Mouse (Mus musculus) neural tube, embryonic 15.5 days (tissue): ENCODE results near the gene Zfp358. TPM values are rescaled to one million over a fixed set of nuclear protein-coding genes. Genes with fewer than 3 reads are reported as not detected.

Experiments used
- ATAC-seq: fragments of 200-750 bp; cut with Nextera tagmentation; 2 replicates; pipeline ENCODE4 v1.8.0; 2017; ENCODE audit warnings: mild to moderate bottlenecking, moderate TSS enrichment, moderate library complexity; ENCODE audit not compliant: low FRiP score
- H3K27ac ChIP-seq: fragments of 300-500 bp; sonication (generic); replicated peaks from 2 replicates; pipeline ENCODE4 v1.5.1; 2015; ENCODE audit warnings: mild to moderate bottlenecking, inconsistent platforms
- H3K27me3 ChIP-seq: fragments of 300-500 bp; sonication (generic); replicated peaks from 2 replicates; pipeline ENCODE4 v1.6.1; 2015; ENCODE audit warnings: inconsistent platforms
- H3K36me3 ChIP-seq: fragments of 300-500 bp; sonication (generic); 2 replicates; pipeline ENCODE4 v1.6.1; 2015; ENCODE audit warnings: inconsistent platforms
- H3K4me1 ChIP-seq: fragments of 300-500 bp; sonication (generic); 2 replicates; pipeline ENCODE4 v1.6.1; 2015; ENCODE audit warnings: inconsistent platforms
- H3K4me2 ChIP-seq: fragments of 300-500 bp; sonication (generic); 2 replicates; pipeline ENCODE4 v1.6.1; 2015; ENCODE audit warnings: inconsistent platforms, mild to moderate bottlenecking, moderate library complexity
- H3K4me3 ChIP-seq: fragments of 300-500 bp; sonication (generic); replicated peaks from 2 replicates; pipeline ENCODE4 v1.5.1; 2015; ENCODE audit warnings: mild to moderate bottlenecking, inconsistent platforms
- H3K9ac ChIP-seq: fragments of 300-500 bp; sonication (generic); replicated peaks from 2 replicates; pipeline ENCODE4 v1.6.1; 2015; ENCODE audit warnings: mild to moderate bottlenecking, inconsistent platforms
- H3K9me3 ChIP-seq: fragments of 300-500 bp; sonication (generic); replicated peaks from 2 replicates; pipeline ENCODE4 v1.6.1; 2016; ENCODE audit warnings: inconsistent platforms
- WGBS: fragments of 180-500 bp; shearing (Covaris S2); methylation state at CpG from one replicate; pipeline ENCODE4 v1.1.7; 2015; ENCODE audit warnings: mixed read lengths; 5-methylcytosine and 5-hydroxymethylcytosine counted together
- polyA plus RNA-seq: library from polyadenylated mRNA; unstranded; fragments of >200 nt; fragmentation: Nextera tagmentation; extraction: Ambion mirVana; gene quantifications from 2 replicates; pipeline ENCODE4 v1.2.1, GENCODE M21; 2015

The Zfp358 gene
- polyA plus RNA-seq, 1 experiment from 2014 or later: 64.3 TPM

DNA sequence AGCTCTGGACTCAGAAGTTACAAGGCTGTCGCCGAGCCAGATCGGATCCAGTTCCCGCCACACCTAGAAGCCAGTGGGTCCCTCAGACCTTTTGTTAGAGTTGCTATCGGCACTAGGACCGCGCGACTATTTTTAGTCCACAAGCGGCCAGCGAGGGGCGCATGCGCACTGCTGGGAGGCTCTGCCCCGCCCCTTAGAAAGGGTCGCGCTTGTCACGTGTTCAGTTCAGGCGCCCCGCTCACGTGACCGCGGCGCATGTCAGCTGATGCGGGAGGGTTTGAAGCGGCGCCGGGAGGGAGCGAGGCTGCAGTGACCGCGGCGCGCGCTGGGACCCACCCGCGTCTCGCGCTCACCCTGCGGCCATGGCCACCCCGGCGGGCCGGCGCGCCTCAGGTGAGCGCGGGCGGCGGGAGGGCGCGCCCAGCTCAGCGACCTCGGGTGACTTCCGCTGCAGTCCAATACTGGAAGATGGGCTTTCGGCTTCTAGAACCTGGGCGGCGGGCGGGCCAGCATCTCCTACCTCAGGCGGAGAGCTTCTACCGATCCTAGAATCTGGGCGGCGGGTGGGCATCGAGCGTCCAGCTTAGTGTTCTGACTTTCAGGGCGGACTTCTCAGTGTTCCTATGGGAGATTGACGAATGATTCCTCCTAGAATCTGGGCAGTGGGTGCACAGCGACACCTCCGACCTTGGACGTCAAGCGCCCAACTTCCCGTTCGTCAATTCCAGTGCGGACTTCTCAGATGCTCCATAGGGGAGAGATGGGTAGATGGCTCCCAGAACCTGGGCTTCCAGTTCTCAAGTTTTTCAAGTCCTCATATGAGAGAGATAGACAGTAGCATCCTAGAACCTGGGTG, 7.5 kb downstream of the Zfp358 start, which contains the start of gene Mcoln1:
Gene Mcoln1, plus strand, starts transcription at position 223 of the 856 bp plus-strand sequence.
- H3K4me1 ChIP-seq: peaks cover 47% of the 10 kb centered on the region
- H3K27me3 ChIP-seq: no peaks in the 10 kb centered on the region
- H3K27ac ChIP-seq: peak within 1 kb of the TSS; percentile 91
- H3K9ac ChIP-seq: peak within 1 kb of the TSS; percentile 86
- H3K4me2 ChIP-seq: peak within 1 kb of the TSS; percentile 74
- H3K9me3 ChIP-seq: no peaks in the 10 kb centered on the region
- WGBS: under 1% methylated on average over 69 of the region's 70 CpGs
- peak; percentile 91 for ATAC-seq
- peak within 1 kb of the TSS; percentile 89 for H3K4me3 ChIP-seq
- peaks cover 31% of the 10 kb centered on the region for H3K36me3 ChIP-seq

GRCm38 (mm10) chr8:3502217-3502616, 9.3 kb downstream of the Zfp358 start:
- WGBS: 73% methylated on average over 4 of the region's 4 CpGs
- no peak overlapping the region for H3K4me3 ChIP-seq
- H3K9me3 ChIP-seq: no peaks in the 10 kb centered on the region
- peaks cover 27% of the 10 kb centered on the region for H3K36me3 ChIP-seq
- H3K9ac ChIP-seq: no peak overlapping the region
- H3K4me2 ChIP-seq: peak overlapping the region; percentile 19; the same call in 1 of the 2 replicates
- peaks cover 33% of the 10 kb centered on the region for H3K4me1 ChIP-seq
- H3K27ac ChIP-seq: no peak overlapping the region
- ATAC-seq: no peak
- no peaks in the 10 kb centered on the region for H3K27me3 ChIP-seq

DNA sequence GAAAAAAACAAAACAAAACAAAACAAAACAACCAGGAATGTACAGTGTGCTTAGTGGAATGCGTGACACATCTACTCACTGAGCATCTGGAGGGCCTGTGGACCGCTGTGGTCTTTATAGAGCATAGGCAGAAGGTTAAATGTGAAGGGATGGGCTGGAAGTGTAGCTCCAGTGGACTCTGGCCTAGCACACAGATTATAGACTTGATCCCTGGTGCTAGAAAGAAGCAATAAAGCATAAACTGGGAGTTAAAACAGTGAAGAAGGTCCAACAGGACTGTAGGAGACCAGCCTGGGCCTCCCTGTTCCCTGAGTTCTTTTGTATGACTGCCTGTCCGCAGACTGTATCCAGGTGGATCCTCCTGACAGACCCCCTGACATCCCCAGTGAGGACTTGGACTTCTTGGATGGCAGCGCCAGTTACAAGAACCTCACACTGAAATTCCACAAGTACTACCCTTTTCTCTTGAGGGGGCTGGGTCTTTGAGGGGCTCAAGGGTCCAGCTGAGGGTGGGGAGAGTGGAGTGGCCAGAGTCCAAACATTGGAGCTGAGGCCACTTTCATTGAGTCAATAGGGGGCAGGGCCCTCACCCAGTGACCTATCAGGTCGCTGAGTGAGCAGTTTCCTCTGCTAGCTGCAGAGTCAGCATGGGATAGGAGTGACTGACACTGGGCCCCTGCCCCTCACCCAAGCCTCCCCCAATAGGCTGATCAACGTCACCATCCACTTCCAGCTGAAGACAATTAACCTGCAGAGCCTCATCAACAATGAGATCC, 15.2 kb downstream of the Zfp358 start:
- H3K4me2 ChIP-seq: no peak overlapping the region
- peaks cover 71% of the 10 kb centered on the region for H3K36me3 ChIP-seq
- H3K9ac ChIP-seq: no peak overlapping the region
- no peaks in the 10 kb centered on the region for H3K9me3 ChIP-seq
- H3K4me1 ChIP-seq: no peaks in the 10 kb centered on the region
- 88% methylated on average over 6 of the region's 6 CpGs for WGBS
- H3K27me3 ChIP-seq: no peaks in the 10 kb centered on the region
- H3K4me3 ChIP-seq: no peak overlapping the region
- H3K27ac ChIP-seq: no peak overlapping the region
- no peak for ATAC-seq

GRCm38 (mm10) chr8:3514681-3515247, 21.8 kb downstream of the Zfp358 start:
- ATAC-seq: no peak; the same call in 1 of the 2 replicates
- peak overlapping the region; percentile 87 for H3K27ac ChIP-seq
- peak overlapping the region; percentile 64 for H3K9ac ChIP-seq
- H3K36me3 ChIP-seq: peaks cover 42% of the 10 kb centered on the region
- peak overlapping the region; percentile 68 for H3K4me3 ChIP-seq
- 32% methylated on average over 13 of the region's 13 CpGs for WGBS
- no peaks in the 10 kb centered on the region for H3K9me3 ChIP-seq
- peaks cover 23% of the 10 kb centered on the region for H3K4me1 ChIP-seq
- no peaks in the 10 kb centered on the region for H3K27me3 ChIP-seq
- H3K4me2 ChIP-seq: peak overlapping the region; percentile 83

- Histone ChIP-seq H3K27ac (peak within 1 kb of the TSS; percentile 87), H3K9me3 (no peaks in the 10 kb centered on the region), H3K4me2 (peak within 1 kb of the TSS; percentile 83), H3K4me3 (peak within 1 kb of the TSS; percentile 68), H3K9ac (peak within 1 kb of the TSS; percentile 64), H3K4me1 (peaks cover 23% of the 10 kb centered on the region), H3K27me3 (no peaks in the 10 kb centered on the region), H3K36me3 (peaks cover 37% of the 10 kb centered on the region)
- ATAC-seq: peak; percentile 79
- WGBS: under 1% methylated on average over 25 of the region's 25 CpGs
These were observed 22.3 kb downstream of the Zfp358 start, which contains the start of gene Pnpla6 for GRCm38 (mm10) chr8:3515260-3515671. Pnpla6 (plus strand) TSS chr8:3515384.

DNA sequence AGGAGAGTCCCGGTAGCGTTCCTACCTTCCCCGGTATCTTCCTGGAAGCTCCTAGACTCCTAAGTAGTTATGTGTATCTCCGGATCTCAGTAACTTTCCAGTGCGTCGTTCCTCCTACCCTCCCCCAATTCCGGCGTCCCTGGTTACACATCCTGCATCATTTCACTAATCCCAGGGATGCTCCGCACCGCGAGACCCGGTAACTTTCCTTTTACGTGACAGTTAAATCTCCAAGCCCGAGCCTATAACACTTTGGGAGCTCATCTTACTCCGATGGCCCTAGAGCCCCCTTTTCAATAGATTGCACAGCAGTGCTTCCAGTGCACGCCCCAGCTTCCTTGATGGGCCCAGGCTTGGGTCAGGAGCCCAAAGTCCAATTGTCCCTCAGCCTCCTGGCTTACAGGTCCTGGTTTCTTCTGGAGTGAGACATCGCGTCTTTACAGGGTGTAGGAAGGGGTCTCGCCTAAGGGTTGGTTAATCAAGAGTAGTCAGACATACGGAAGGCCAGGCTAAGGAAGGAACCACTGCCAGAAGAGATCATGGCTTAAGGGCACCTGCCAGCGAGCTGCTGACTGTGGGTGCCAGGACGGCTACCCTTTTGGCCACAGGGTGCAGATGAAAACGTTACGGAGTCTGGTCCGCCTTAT, 23.0 kb downstream of the Zfp358 start:
- Histone ChIP-seq H3K27ac (peak overlapping the region; percentile 87), H3K36me3 (peaks cover 31% of the 10 kb centered on the region), H3K27me3 (no peaks in the 10 kb centered on the region), H3K4me2 (peak overlapping the region; percentile 83), H3K4me3 (peak overlapping the region; percentile 68), H3K4me1 (peaks cover 23% of the 10 kb centered on the region), H3K9ac (peak overlapping the region; percentile 64), H3K9me3 (no peaks in the 10 kb centered on the region)
- ATAC-seq: peak; percentile 35
- 1% methylated on average over 25 of the region's 25 CpGs for WGBS

- Histone ChIP-seq H3K4me2 (peak overlapping the region; percentile 83), H3K36me3 (peaks cover 30% of the 10 kb centered on the region), H3K9ac (peak overlapping the region; percentile 64), H3K9me3 (no peaks in the 10 kb centered on the region), H3K4me1 (peaks cover 23% of the 10 kb centered on the region), H3K27ac (peak overlapping the region; percentile 87), H3K27me3 (no peaks in the 10 kb centered on the region), H3K4me3 (peak overlapping the region; percentile 68)
- peak; percentile 88 for ATAC-seq
- 2% methylated on average over 36 of the region's 36 CpGs for whole genome bisulfite sequencing
These were observed 23.6 kb downstream of the Zfp358 start for GRCm38 (mm10) chr8:3516450-3517116.

- 12% methylated on average over 16 of the region's 16 CpGs for WGBS
- peak; percentile 35 for ATAC-seq
These were observed 24.2 kb downstream of the Zfp358 start for GRCm38 (mm10) chr8:3517117-3517495.

GRCm38 (mm10) chr8:3522007-3522697, 29.2 kb downstream of the Zfp358 start:
- no peak for ATAC-seq
- no peaks in the 10 kb centered on the region for H3K27me3 ChIP-seq
- 94% methylated on average over 13 of the region's 13 CpGs for WGBS
- H3K36me3 ChIP-seq: peaks cover 54% of the 10 kb centered on the region
- peaks cover 8% of the 10 kb centered on the region for H3K4me1 ChIP-seq
- H3K9ac ChIP-seq: no peak overlapping the region
- H3K27ac ChIP-seq: no peak overlapping the region
- H3K4me2 ChIP-seq: no peak overlapping the region
- H3K4me3 ChIP-seq: no peak overlapping the region
- no peaks in the 10 kb centered on the region for H3K9me3 ChIP-seq

More at GRCm38 (mm10) chr8:3517117-3517495, 24.2 kb downstream of the Zfp358 start:
- peak overlapping the region; percentile 64 for H3K9ac ChIP-seq
- H3K27me3 ChIP-seq: no peaks in the 10 kb centered on the region
- H3K36me3 ChIP-seq: peaks cover 29% of the 10 kb centered on the region
- peak overlapping the region; percentile 83 for H3K4me2 ChIP-seq
- H3K4me3 ChIP-seq: peak overlapping the region; percentile 68
- H3K4me1 ChIP-seq: peaks cover 23% of the 10 kb centered on the region
- H3K27ac ChIP-seq: peak overlapping the region; percentile 87
- H3K9me3 ChIP-seq: no peaks in the 10 kb centered on the region

- Histone ChIP-seq H3K4me2 (no peak overlapping the region), H3K36me3 (peaks cover 57% of the 10 kb centered on the region), H3K4me3 (no peak overlapping the region), H3K4me1 (no peaks in the 10 kb centered on the region), H3K27ac (no peak overlapping the region), H3K27me3 (no peaks in the 10 kb centered on the region), H3K9ac (no peak overlapping the region), H3K9me3 (no peaks in the 10 kb centered on the region)
- ATAC-seq: no peak
- WGBS: 95% methylated on average over 5 of the region's 5 CpGs
These were observed 37.9 kb downstream of the Zfp358 start for GRCm38 (mm10) chr8:3530816-3531215.
